28 mouse cellular contexts compared by ENCODE assay signal in genomic region chr11:104435141-104435540, GRCm38 (mm10). TPM values are rescaled to one million over a fixed set of nuclear protein-coding genes. Genes with fewer than 3 reads are reported as not detected.
DNase-seq lines count a peak whose midpoint lies in the region; ATAC-seq and TF ChIP-seq lines count a peak whose summit lies in the region.
"Had no signal": no experiment of that assay in that cellular context is flagged by ENCODE, and none has a peak within 500 bp of the region (broad histone marks: within the 10 kb centered on the region; RNA-seq: fewer than 3 reads in every experiment).

No protein-coding gene starts in this region.

- TF ChIP-seq EP300 in liver, postnatal 0 days (IDR thresholded peaks at IDR 0.05; ENCODE audit: low read depth), result no peak
- TF ChIP-seq EP300 in CH12.LX (IDR thresholded peaks at IDR 0.05; ENCODE audit: low read length), result no peak

- ATAC-seq in liver, postnatal 0 days, result no peak
- ATAC-seq in midbrain, embryonic 16.5 days, result no peak
- ATAC-seq: forebrain, embryonic 14.5 days; hindbrain, postnatal 0 days; inflammation-experienced regulatory T-cells, adult 6 months; intestine, embryonic 16.5 days; Patski had no signal

- in situ Hi-C loops in CH12.LX (cut with MboI; ENCODE audit: low pct_ligation_motif_present, low pct_unique_long_range_greater_than_20kb, low sequenced_read_pairs), result no loop called here

- H3K9ac ChIP-seq in liver, adult 2 months (ENCODE audit: low read depth, low read length), result no peak overlapping the region
- H3K9ac ChIP-seq in liver, postnatal 0 days (replicated peaks), result no peak overlapping the region
- no peak overlapping the region for H3K9ac ChIP-seq in CH12.LX (ENCODE audit: insufficient read depth, low read depth)
- H3K9ac ChIP-seq in midbrain, embryonic 16.5 days (ENCODE audit: low read depth, low read length), result no peak overlapping the region
- H3K9ac ChIP-seq: embryonic facial prominence, embryonic 12.5 days; embryonic facial prominence, embryonic 15.5 days; heart, embryonic 13.5 days; hindbrain, embryonic 14.5 days had no signal

- H3K36me3 ChIP-seq in liver, adult 2 months (ENCODE audit: control insufficient read depth, insufficient read depth, low read length), result peaks cover 2% of the 10 kb centered on the region; the same call in 1 of the 2 replicates
- no peaks in the 10 kb centered on the region for H3K36me3 ChIP-seq in liver, postnatal 0 days (replicated peaks; ENCODE audit: insufficient read depth, low read length)
- H3K36me3 ChIP-seq in CH12.LX (replicated peaks in 1 of 2; ENCODE audit: control insufficient read depth in 1 of 2, insufficient read depth in 1 of 2, low read length in 1 of 2), result peaks cover 4 to 27% of the 10 kb centered on the region in 2 experiments
- H3K36me3 ChIP-seq in midbrain, embryonic 16.5 days (ENCODE audit: control insufficient read depth, insufficient read depth, low read length), result no peaks in the 10 kb centered on the region
- H3K36me3 ChIP-seq: embryonic facial prominence, embryonic 12.5 days; embryonic facial prominence, embryonic 15.5 days; heart, embryonic 10.5 days; heart, embryonic 13.5 days had no signal

- H3K4me2 ChIP-seq in liver, postnatal 0 days (ENCODE audit: low read depth, low read length), result no peak overlapping the region
- H3K4me2 ChIP-seq in CH12.LX (ENCODE audit: insufficient read depth, low read depth, poor library complexity, severe bottlenecking), result no peak overlapping the region
- no peak overlapping the region for H3K4me2 ChIP-seq in midbrain, embryonic 16.5 days (ENCODE audit: low read length)
- H3K4me2 ChIP-seq: embryonic facial prominence, embryonic 12.5 days; embryonic facial prominence, embryonic 15.5 days; heart, embryonic 13.5 days; hindbrain, embryonic 14.5 days had no signal

- TF ChIP-seq CTCF in liver, adult 2 months (IDR thresholded peaks at IDR 0.05; ENCODE audit: low read depth, low read length), result no peak
- no peak for TF ChIP-seq CTCF in liver, postnatal 0 days (IDR thresholded peaks at IDR 0.05; ENCODE audit: low read depth)
- no peak for TF ChIP-seq CTCF in CH12.LX (conservative IDR thresholded peaks at IDR 0.05 in 1 of 2, IDR thresholded peaks at IDR 0.05 in 1 of 2; ENCODE audit: low read depth in 2 of 2, low read length in 2 of 2)

- DNase-seq in liver, adult 2 months (ENCODE audit: extremely low read depth, low read depth, low spot score), result peak; percentile 58
- no peak for DNase-seq in liver, postnatal 0 days
- peak; percentile 56 for DNase-seq in 3T3-L1 (ENCODE audit: low read depth, low spot score)
- DNase-seq in CH12.LX (ENCODE audit: extremely low read depth), result no peak
- peak; percentile 52 for DNase-seq in NIH3T3 (ENCODE audit: low read depth)
- no peak for DNase-seq in cerebellum, adult 8-10 months
- DNase-seq: adrenal gland, postnatal 10 days; adrenal gland, postnatal 36 days; cerebellum, adult 18-20 months; cerebellum, adult 9-11 months; cerebellum, postnatal 25 days; gastrocnemius, postnatal 10 days; gastrocnemius, postnatal 36 days; heart, adult 18-20 months; heart, postnatal 14 days; heart, postnatal 4 days had no signal

- no peak for TF ChIP-seq RAD21 in CH12.LX (IDR thresholded peaks at IDR 0.05; ENCODE audit: low read depth, low read length)

- 8% methylated on average over 1 of the region's 1 CpGs for WGBS in liver, adult 2 months
- WGBS in liver, postnatal 0 days (ENCODE audit: insufficient replicate concordance), result 26% methylated on average over 1 of the region's 1 CpGs
- 70% methylated on average over 1 of the region's 1 CpGs for WGBS in midbrain, embryonic 16.5 days

- no peak overlapping the region for H3K27ac ChIP-seq in liver, adult 2 months (replicated peaks; ENCODE audit: insufficient read depth, low read depth, low read length)
- no peak overlapping the region for H3K27ac ChIP-seq in liver, postnatal 0 days (ENCODE audit: low read depth)
- no peak overlapping the region for H3K27ac ChIP-seq in CH12.LX (ENCODE audit: insufficient read depth, low read depth)
- no peak overlapping the region for H3K27ac ChIP-seq in midbrain, embryonic 16.5 days (ENCODE audit: low read length)
- H3K27ac ChIP-seq: embryonic facial prominence, embryonic 12.5 days; embryonic facial prominence, embryonic 15.5 days; heart, embryonic 10.5 days; heart, embryonic 13.5 days; hindbrain, embryonic 14.5 days; hindbrain, postnatal 0 days had no signal

- H3K27me3 ChIP-seq in liver, adult 2 months (ENCODE audit: control insufficient read depth, insufficient read depth, low read length), result no peaks in the 10 kb centered on the region
- H3K27me3 ChIP-seq in liver, postnatal 0 days (ENCODE audit: insufficient read depth, low read length), result no peaks in the 10 kb centered on the region
- no peaks in the 10 kb centered on the region for H3K27me3 ChIP-seq in CH12.LX (replicated peaks)
- H3K27me3 ChIP-seq in midbrain, embryonic 16.5 days (ENCODE audit: control insufficient read depth, insufficient read depth, low read depth, low read length), result no peaks in the 10 kb centered on the region
- H3K27me3 ChIP-seq: embryonic facial prominence, embryonic 12.5 days; embryonic facial prominence, embryonic 15.5 days; heart, embryonic 13.5 days; Patski had no signal

- H3K4me1 ChIP-seq in liver, adult 2 months (ENCODE audit: control insufficient read depth, insufficient read depth, low read length), result peaks cover 25% of the 10 kb centered on the region
- peaks cover 52% of the 10 kb centered on the region for H3K4me1 ChIP-seq in liver, postnatal 0 days (ENCODE audit: insufficient read depth)
- peaks cover 8 to 85% of the 10 kb centered on the region in 2 experiments for H3K4me1 ChIP-seq in CH12.LX (ENCODE audit: control insufficient read depth in 1 of 2, insufficient read depth in 2 of 2)
- H3K4me1 ChIP-seq in midbrain, embryonic 16.5 days (ENCODE audit: control insufficient read depth, insufficient read depth, low read length), result peaks cover 16% of the 10 kb centered on the region

- no peak overlapping the region for H3K4me3 ChIP-seq in liver, adult 2 months (ENCODE audit: insufficient read depth, low read depth, low read length)
- H3K4me3 ChIP-seq in liver, postnatal 0 days (ENCODE audit: low read depth, low read length), result no peak overlapping the region
- H3K4me3 ChIP-seq in CH12.LX (replicated peaks in 1 of 3; ENCODE audit: low read depth in 2 of 3, low read length in 2 of 3, poor library complexity in 1 of 3), result no peak overlapping the region
- H3K4me3 ChIP-seq in midbrain, embryonic 16.5 days (ENCODE audit: low read depth, low read length), result no peak overlapping the region
- H3K4me3 ChIP-seq: embryonic facial prominence, embryonic 12.5 days; embryonic facial prominence, embryonic 15.5 days; heart, embryonic 10.5 days; heart, embryonic 13.5 days had no signal

- H3K9me3 ChIP-seq in liver, postnatal 0 days (ENCODE audit: low read length), result no peaks in the 10 kb centered on the region
- H3K9me3 ChIP-seq in CH12.LX (replicated peaks; ENCODE audit: low read length), result no peaks in the 10 kb centered on the region
- H3K9me3 ChIP-seq in midbrain, embryonic 16.5 days (replicated peaks; ENCODE audit: control insufficient read depth, low read length, poor library complexity, severe bottlenecking), result no peaks in the 10 kb centered on the region
- H3K9me3 ChIP-seq: embryonic facial prominence, embryonic 12.5 days; embryonic facial prominence, embryonic 15.5 days; G1E; heart, embryonic 10.5 days; heart, embryonic 13.5 days had no signal

- dilution Hi-C loops in CH12.LX (cut with MboI; ENCODE audit: extremely low pct_ligation_motif_present, extremely low pct_unique_long_range_greater_than_20kb, low sequenced_read_pairs), result no loop called here

- peaks cover 29% of the 10 kb centered on the region for H3K79me2 ChIP-seq in liver, adult 2 months (ENCODE audit: control insufficient read depth, insufficient read depth, low read length)
- peaks cover 82% of the 10 kb centered on the region for H3K79me2 ChIP-seq in CH12.LX (replicated peaks; ENCODE audit: control insufficient read depth, extremely low read depth, insufficient read depth, poor library complexity, severe bottlenecking)

- TF ChIP-seq POLR2A in liver, adult 2 months (IDR thresholded peaks at IDR 0.05; ENCODE audit: extremely low read depth, insufficient read depth, low read length), result no peak
- TF ChIP-seq POLR2A in CH12.LX (IDR thresholded peaks at IDR 0.05; ENCODE audit: low read depth, low read length), result no peak

TF ChIP-seq in CH12.LX, 34 proteins besides CTCF, POLR2A, EP300 and RAD21:
- TF ChIP-seq MYC (IDR thresholded peaks at IDR 0.05; ENCODE audit: low read depth, low read length) (no peak), MAFK (IDR thresholded peaks at IDR 0.05; ENCODE audit: insufficient replicate concordance, low read length) (0 out of 2 replicates have a peak, but pooled peaks have one; percentile 7)

RNA-seq across cellular contexts. Expression of gene Kansl1, which starts 33.5 kb away (rescaled TPM):
- 13.7 and 15.5 TPM in 2 replicates for total RNA-seq in liver, adult 2 months (2014; rRNA removed)
- 33.0 and 36.2 TPM in 2 replicates for polyA plus RNA-seq in liver, adult 2 months (2012; rRNA removed)
- 3.8 and 4.1 TPM in 2 replicates for polyA plus RNA-seq in liver, postnatal 0 days (2015; fragmentation: Nextera tagmentation; extraction: Ambion mirVana)
- total RNA-seq in CH12.LX (2012; rRNA removed) (21.7 and 24.7 TPM in 2 replicates), CH12.LX (2014; rRNA removed) (12.0 and 17.3 TPM in 2 replicates)
- 46.6 and 48.4 TPM in 2 replicates for polyA plus RNA-seq in CH12.LX (2012; ENCODE audit: insufficient read length, low read depth)
- 27.9 and 28.2 TPM in 2 replicates for polyA plus RNA-seq in midbrain, embryonic 16.5 days (2015; fragmentation: Nextera tagmentation; extraction: Ambion mirVana)

Comparison
In these comparisons a context has a peak if more than half of its experiments do, and no peak if none do; other contexts are left out.
1. DNase-seq: peak in liver, adult 2 months (single experiment), 3T3-L1 (single experiment) and NIH3T3 (single experiment); none in liver, postnatal 0 days (single experiment), CH12.LX (single experiment) and cerebellum, adult 8-10 months (single experiment).